Mouse (Mus musculus) embryonic facial prominence, embryonic 14.5 days (tissue): ENCODE data around the gene 2610044O15Rik8. TPM values are rescaled to one million over a fixed set of nuclear protein-coding genes. Genes with fewer than 3 reads are reported as not detected.
A peak's percentile ranks its signal among the peaks of the same experiment; 100 is the strongest.
"Not testable (repeated sequence)": the region's sequence is repeated elsewhere in the genome, so short reads cannot be mapped to it uniquely, and the experiment has no call there.

Experiments used
- ATAC-seq: fragments of 200-750 bp; cut with Nextera tagmentation; 2 replicates; pipeline ENCODE4 v1.8.0; 2017; ENCODE audit warnings: low read depth, moderate number of reproducible peaks, moderate TSS enrichment
- DNase-seq: peaks from one replicate; pipeline ENCODE4 v3.0.0-alpha.2; 2015; ENCODE audit warnings: low spot score
- H3K27ac ChIP-seq: fragments of 300-500 bp; sonication (generic); replicated peaks from 2 replicates; pipeline ENCODE4 v1.5.1; 2014; ENCODE audit warnings: low read depth, mild to moderate bottlenecking, low read length, moderate library complexity
- H3K27me3 ChIP-seq: fragments of 300-500 bp; sonication (generic); replicated peaks from 2 replicates; pipeline ENCODE4 v1.6.1; 2014; ENCODE audit warnings: low read length; ENCODE audit not compliant: control insufficient read depth, insufficient read depth
- H3K36me3 ChIP-seq: fragments of 300-500 bp; sonication (generic); 2 replicates; pipeline ENCODE4 v1.6.1; 2014; ENCODE audit warnings: low read length, mixed read lengths; ENCODE audit not compliant: control insufficient read depth, insufficient read depth
- H3K4me1 ChIP-seq: fragments of 300-500 bp; sonication (generic); 2 replicates; pipeline ENCODE4 v1.6.1; 2014; ENCODE audit warnings: antibody characterized with exemption, low read length; ENCODE audit not compliant: control insufficient read depth, insufficient read depth
- H3K4me2 ChIP-seq: fragments of 300-500 bp; sonication (generic); 2 replicates; pipeline ENCODE4 v1.6.1; 2014; ENCODE audit warnings: low read depth, mild to moderate bottlenecking, low read length, moderate library complexity, mixed read lengths
- H3K4me3 ChIP-seq: fragments of 300-500 bp; sonication (generic); 2 replicates; pipeline ENCODE4 v1.5.1; 2014; ENCODE audit warnings: low read depth, mild to moderate bottlenecking, low read length
- H3K9ac ChIP-seq: fragments of 300-500 bp; sonication (generic); 2 replicates; pipeline ENCODE4 v1.6.1; 2014; ENCODE audit warnings: low read depth, mild to moderate bottlenecking, low read length, moderate library complexity, mixed read lengths
- H3K9me3 ChIP-seq: fragments of 300-500 bp; sonication (generic); 2 replicates; pipeline ENCODE4 v1.6.1; 2016; ENCODE audit warnings: low read length; ENCODE audit not compliant: control insufficient read depth
- WGBS: fragments of 180-500 bp; shearing (Covaris S2); extraction: QIAGEN DNeasy Blood & Tissue Kit; methylation state at CpG from one replicate; pipeline ENCODE4 v1.1.7; 2014; 5-methylcytosine and 5-hydroxymethylcytosine counted together
- polyA plus RNA-seq: library from polyadenylated mRNA; unstranded; fragments of >200 nt; fragmentation: Nextera tagmentation; extraction: Ambion mirVana; gene quantifications from 2 replicates; pipeline ENCODE4 v1.2.1, GENCODE M21; 2014

Gene 2610044O15Rik8
- 25.3 and 28.0 TPM in 2 replicates for polyA plus RNA-seq

GRCm38 (mm10) chr8:129234027-129234733 lies at the start of gene 2610044O15Rik8:
TSS of gene 2610044O15Rik8 (minus strand) at chr8:129234406.
- no peaks in the 10 kb centered on the region for H3K27me3 ChIP-seq
- peak; percentile 95 for DNase-seq
- no peaks in the 10 kb centered on the region for H3K4me1 ChIP-seq
- H3K9ac ChIP-seq, result peak within 1 kb of the TSS; percentile 70
- no peaks in the 10 kb centered on the region for H3K9me3 ChIP-seq
- H3K4me2 ChIP-seq, result peak within 1 kb of the TSS; percentile 64
- H3K36me3 ChIP-seq, result no peaks in the 10 kb centered on the region
- H3K4me3 ChIP-seq, result peak within 1 kb of the TSS; percentile 53
- peak; percentile 99 for ATAC-seq
- under 1% methylated on average over 18 of the region's 18 CpGs for WGBS
- peak within 1 kb of the TSS; percentile 91 for H3K27ac ChIP-seq

GRCm38 (mm10) chr8:129265918-129266317 lies 31.7 kb upstream of the 2610044O15Rik8 start:
- ATAC-seq (no peak), DNase-seq (no peak)
- Histone ChIP-seq H3K4me2 (no peak overlapping the region), H3K36me3 (peaks cover 31% of the 10 kb centered on the region; the same call in 1 of the 2 replicates), H3K9ac (no peak overlapping the region), H3K9me3 (peaks cover 14% of the 10 kb centered on the region), H3K4me3 (no peak overlapping the region), H3K27me3 (no peaks in the 10 kb centered on the region), H3K27ac (no peak overlapping the region), H3K4me1 (no peaks in the 10 kb centered on the region)
- 85% methylated on average over 1 of the region's 1 CpGs for WGBS

- DNase-seq (no peak), ATAC-seq (no peak)
- H3K9me3 ChIP-seq, result peaks cover 14% of the 10 kb centered on the region
- no peaks in the 10 kb centered on the region for H3K4me1 ChIP-seq
- H3K4me3 ChIP-seq, result peak overlapping the region; percentile 50; the same call in 1 of the 2 replicates
- peak overlapping the region; percentile 61 for H3K4me2 ChIP-seq
- peaks cover 17% of the 10 kb centered on the region; the same call in 1 of the 2 replicates for H3K36me3 ChIP-seq
- H3K27ac ChIP-seq, result no peak overlapping the region
- no peaks in the 10 kb centered on the region for H3K27me3 ChIP-seq
- no peak overlapping the region for H3K9ac ChIP-seq
- 71% methylated on average over 2 of the region's 2 CpGs for WGBS
Measured at GRCm38 (mm10) chr8:129264296-129264695, 30.1 kb upstream of the 2610044O15Rik8 start.

- not testable (repeated sequence) for H3K4me1 ChIP-seq, H3K27me3 ChIP-seq, H3K27ac ChIP-seq
- Histone ChIP-seq H3K36me3 (peaks cover 10% of the 10 kb centered on the region; the same call in 1 of the 2 replicates), H3K9me3 (peaks cover 11% of the 10 kb centered on the region), H3K9ac (peak overlapping the region; percentile 59), H3K4me3 (peak overlapping the region; percentile 50), H3K4me2 (peak overlapping the region; percentile 61)
- DNase-seq (peak; percentile 70), ATAC-seq (peak; percentile 98)
- WGBS, result 2% methylated on average over 22 of the region's 24 CpGs
Measured at GRCm38 (mm10) chr8:129263211-129263927, 29.2 kb upstream of the 2610044O15Rik8 start.

- DNase-seq (no peak), ATAC-seq (no peak; the same call in 1 of the 2 replicates)
- Histone ChIP-seq H3K9me3 (no peaks in the 10 kb centered on the region), H3K36me3 (no peaks in the 10 kb centered on the region), H3K4me2 (peak overlapping the region; percentile 64), H3K4me1 (no peaks in the 10 kb centered on the region), H3K27ac (peak overlapping the region; percentile 91), H3K9ac (peak overlapping the region; percentile 70), H3K4me3 (peak overlapping the region; percentile 53), H3K27me3 (no peaks in the 10 kb centered on the region)
- WGBS, result under 1% methylated on average over 9 of the region's 9 CpGs
Measured at GRCm38 (mm10) chr8:129233664-129234026, 561 bp downstream of the 2610044O15Rik8 start.

Other genes with a start within 250 kb of the 2610044O15Rik8 start
- gene Ccdc7a, start 168.9 kb downstream of the 2610044O15Rik8 start, polyA plus RNA-seq, result not detected in 2 replicates
- not detected in 2 replicates for gene Ccdc7b, start 167.3 kb downstream of the 2610044O15Rik8 start, polyA plus RNA-seq
- not detected in 2 replicates for gene Gm10999, start 102.7 kb downstream of the 2610044O15Rik8 start, polyA plus RNA-seq